Mouse (Mus musculus) skeletal muscle tissue, adult 2 months (tissue): ENCODE data around the gene Ppp1r8.

Experiments
- DNase-seq: peaks from one replicate; pipeline ENCODE4 v3.0.0-alpha.2; 2012; ENCODE audit warnings: low read depth, low spot score

The Ppp1r8 gene

DNA sequence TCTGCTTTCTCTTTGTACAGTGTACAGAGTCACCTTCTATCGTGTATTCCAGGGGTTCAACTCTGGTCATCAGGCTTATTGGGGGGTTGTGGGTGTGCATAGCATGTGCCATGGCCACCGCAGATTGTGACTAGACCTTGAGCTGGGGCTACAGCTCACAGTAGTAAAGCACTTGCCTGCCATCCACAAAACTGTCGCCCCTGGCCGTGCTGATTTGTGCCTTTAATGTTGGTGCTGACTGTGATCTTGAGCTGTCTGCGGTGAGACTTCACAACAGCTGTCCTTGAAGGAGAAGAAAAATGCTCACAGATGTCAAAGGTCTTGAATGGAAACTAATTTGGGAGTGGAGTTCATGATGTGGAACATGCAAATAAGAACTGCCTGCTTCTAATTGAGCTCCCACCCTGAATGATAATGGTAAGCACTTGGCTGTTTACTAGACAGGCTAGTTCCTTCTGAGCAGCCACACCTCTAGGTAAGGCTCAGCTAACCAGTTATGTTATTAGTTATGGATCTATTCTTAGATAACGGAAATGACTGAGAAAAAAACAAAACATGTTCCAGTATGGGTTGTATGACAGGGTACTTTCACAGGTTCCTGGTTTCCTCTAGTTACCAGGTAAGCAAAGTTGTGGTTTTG lies 64.3 kb downstream of the Ppp1r8 start:
- no peak for DNase-seq
